Mouse (Mus musculus): ENCODE data around the gene Rbm33. TPM values are rescaled to one million over a fixed set of nuclear protein-coding genes. Genes with fewer than 3 reads are reported as not detected.

Gene Rbm33
- total RNA-seq, 2 experiments from 2014 or later = 59.7 to 63.2 TPM

Other genes starting within 250 kb of the Rbm33 start
- gene Insig1, start 245.8 kb upstream of the Rbm33 start, total RNA-seq (2021) = 100 to 1,000 TPM in 1 of 2 experiments, 10 to 100 TPM in 1; 88.0 to 102 TPM
- not detected for gene En2, start 151.4 kb upstream of the Rbm33 start, total RNA-seq (2021)
- under 1 TPM; 0.17 to 0.20 TPM for gene Cnpy1, start 71.3 kb upstream of the Rbm33 start, total RNA-seq (2021)
- 1 to 10 TPM; 2.2 to 3.0 TPM for gene Shh, start 150.1 kb downstream of the Rbm33 start, total RNA-seq (2021)